11 mouse cellular contexts compared by ENCODE assay signal in genomic region chr15:45763225-45763624, GRCm38 (mm10).
DNase-seq lines count a peak whose midpoint lies in the region; TF ChIP-seq lines count a peak whose summit lies in the region.
"Had no signal": no experiment of that assay in that cellular context is flagged by ENCODE, and none has a peak within 500 bp of the region (broad histone marks: within the 10 kb centered on the region; RNA-seq: fewer than 3 reads in every experiment).

No protein-coding gene starts in this region.

- H3K9me3 ChIP-seq in E14TG2a.4 (ENCODE audit: low read length): no peaks in the 10 kb centered on the region
- H3K9me3 ChIP-seq: embryonic facial prominence, embryonic 13.5 days; limb, embryonic 15.5 days had no signal

- H3K4me1 ChIP-seq in E14TG2a.4 (replicated peaks; ENCODE audit: low read depth, low read length): no peaks in the 10 kb centered on the region
- H3K4me1 ChIP-seq: embryonic facial prominence, embryonic 13.5 days; limb, embryonic 15.5 days had no signal

- H3K27ac ChIP-seq in layer of hippocampus, adult 2 months: no peak overlapping the region
- H3K27ac ChIP-seq: embryonic facial prominence, embryonic 13.5 days; limb, embryonic 15.5 days had no signal

- peak; percentile 63 for TF ChIP-seq CTCF in layer of hippocampus, adult 2 months (conservative IDR thresholded peaks at IDR 0.05)
- peak; percentile 27 for TF ChIP-seq CTCF in E14TG2a.4 (conservative IDR thresholded peaks at IDR 0.05; ENCODE audit: low read length)

- peak; percentile 1 for DNase-seq in cerebellum, adult 8-10 months
- DNase-seq in cerebellum, adult 9-11 months: no peak
- no peak for DNase-seq in layer of hippocampus, adult 2 months (ENCODE audit: low spot score in 2 of 2)
- DNase-seq in layer of hippocampus, adult 9-11 months: no peak
- peak; percentile 48 for DNase-seq in cerebellum, postnatal 14 days
- no peak for DNase-seq in lung, postnatal 14 days
- DNase-seq in heart, adult 8-10 months (ENCODE audit: low spot score): no peak
- DNase-seq: adrenal gland, adult 8-10 months had no signal

- H3K36me3 ChIP-seq in E14TG2a.4 (ENCODE audit: insufficient read depth, low read length): no peaks in the 10 kb centered on the region
- H3K36me3 ChIP-seq: embryonic facial prominence, embryonic 13.5 days; limb, embryonic 15.5 days had no signal

- no peaks in the 10 kb centered on the region for H3K27me3 ChIP-seq in E14TG2a.4 (ENCODE audit: insufficient read depth, low read length)
- H3K27me3 ChIP-seq: embryonic facial prominence, embryonic 13.5 days; limb, embryonic 15.5 days had no signal

- H3K4me3 ChIP-seq in layer of hippocampus, adult 2 months: no peak overlapping the region
- no peak overlapping the region for H3K4me3 ChIP-seq in E14TG2a.4 (replicated peaks; ENCODE audit: low read length)
- H3K4me3 ChIP-seq: embryonic facial prominence, embryonic 13.5 days; limb, embryonic 15.5 days had no signal

Comparison
In these comparisons a context has a peak if more than half of its experiments do, and no peak if none do; other contexts are left out.
1. DNase-seq: peak in cerebellum, adult 8-10 months (single experiment) and cerebellum, postnatal 14 days (2 of 2); none in cerebellum, adult 9-11 months (single experiment), layer of hippocampus, adult 2 months (0 of 2), layer of hippocampus, adult 9-11 months (single experiment), lung, postnatal 14 days (single experiment) and heart, adult 8-10 months (single experiment).